Mouse (Mus musculus): ENCODE measurements at regions not wholly inside any gene's neighbourhood (a gene's known extent, or its start where the extent isn't known, plus 50 kb on each side); places are given as distances from the start of the nearest gene placed in this dataset.

- TF ChIP-seq CTCF (IDR thresholded peaks at IDR 0.05; ENCODE audit: low read depth) (no peak), EP300 (IDR thresholded peaks at IDR 0.05; ENCODE audit: low read depth) (no peak)
Measured at GRCm38 (mm10) chr5:4496907-4497200, 261.0 kb downstream of the Fzd1 start.
